16 mouse cellular contexts compared by ENCODE assay signal in the genomic region with DNA sequence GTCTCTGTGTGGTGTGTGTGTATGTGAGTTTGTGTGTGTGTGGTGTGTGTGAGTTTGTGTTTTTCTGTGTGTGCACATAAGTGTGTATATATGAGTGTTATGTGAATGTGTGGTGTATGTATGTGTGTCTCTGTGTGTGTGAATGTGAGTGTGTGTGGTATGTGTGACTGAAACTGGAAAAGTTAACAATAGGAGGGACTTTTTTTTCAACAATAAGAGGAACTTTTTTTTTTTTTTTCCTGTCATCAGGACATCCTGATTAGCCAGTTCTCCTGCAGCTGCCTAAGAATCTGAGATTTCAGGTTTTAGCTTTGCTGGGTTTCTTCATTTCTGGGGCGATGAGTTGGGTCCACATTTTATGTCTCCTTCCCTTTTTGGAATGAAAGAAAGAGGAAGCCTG. TPM values are rescaled to one million over a fixed set of nuclear protein-coding genes. Genes with fewer than 3 reads are reported as not detected.
DNase-seq lines count a peak whose midpoint lies in the region; ATAC-seq and TF ChIP-seq lines count a peak whose summit lies in the region.
"Had no signal": no experiment of that assay in that cellular context is flagged by ENCODE, and none has a peak within 500 bp of the region (broad histone marks: within the 10 kb centered on the region; RNA-seq: fewer than 3 reads in every experiment).

No protein-coding gene starts in this region.

- WGBS in forebrain, embryonic 10.5 days: 100% methylated on average over 1 of the region's 1 CpGs
- 92% methylated on average over 1 of the region's 1 CpGs for WGBS in forebrain, embryonic 11.5 days
- WGBS in kidney, adult 2 months: 46% methylated on average over 1 of the region's 1 CpGs
- 87% methylated on average over 1 of the region's 1 CpGs for WGBS in limb, embryonic 13.5 days

- H3K36me3 ChIP-seq in forebrain, embryonic 10.5 days (replicated peaks): no peaks in the 10 kb centered on the region
- H3K36me3 ChIP-seq in forebrain, embryonic 11.5 days (ENCODE audit: control insufficient read depth, insufficient read depth, low read length): no peaks in the 10 kb centered on the region
- H3K36me3 ChIP-seq in kidney, adult 2 months (ENCODE audit: control insufficient read depth, insufficient read depth, low read length): no peaks in the 10 kb centered on the region
- peaks cover 0 to 2% of the 10 kb centered on the region in 2 experiments for H3K36me3 ChIP-seq in CH12.LX (replicated peaks in 1 of 2; ENCODE audit: control insufficient read depth in 1 of 2, insufficient read depth in 1 of 2, low read length in 1 of 2)
- H3K36me3 ChIP-seq in limb, embryonic 13.5 days: no peaks in the 10 kb centered on the region
- H3K36me3 ChIP-seq: midbrain, embryonic 15.5 days; neural tube, embryonic 15.5 days had no signal

- in situ Hi-C loops in CH12.LX (cut with MboI; ENCODE audit: low pct_ligation_motif_present, low pct_unique_long_range_greater_than_20kb, low sequenced_read_pairs): no loop called here

- no peak for DNase-seq in forebrain, embryonic 10.5 days (ENCODE audit: extremely low spot score, low spot score)
- no peak for DNase-seq in forebrain, embryonic 11.5 days (ENCODE audit: low spot score)
- no peak for DNase-seq in kidney, adult 2 months
- no peak for DNase-seq in kidney, adult 8-10 months
- DNase-seq in CH12.LX (ENCODE audit: extremely low read depth): no peak
- DNase-seq in spleen, postnatal 36 days (ENCODE audit: low spot score in 2 of 2): no peak
- no peak for DNase-seq in right cerebral cortex, adult 2 months (ENCODE audit: low spot score in 2 of 2)
- DNase-seq: cerebellum, adult 9-10 months; lung, adult 18-20 months; thymus, postnatal 36 days had no signal

- no peak overlapping the region for H3K9ac ChIP-seq in forebrain, embryonic 11.5 days (ENCODE audit: low read length)
- no peak overlapping the region for H3K9ac ChIP-seq in CH12.LX (ENCODE audit: insufficient read depth, low read depth)
- no peak overlapping the region for H3K9ac ChIP-seq in limb, embryonic 13.5 days
- H3K9ac ChIP-seq: midbrain, embryonic 15.5 days; neural tube, embryonic 15.5 days had no signal

- TF ChIP-seq POLR2A in kidney, adult 2 months (IDR thresholded peaks at IDR 0.05; ENCODE audit: low read depth, low read length): no peak
- TF ChIP-seq POLR2A in CH12.LX (IDR thresholded peaks at IDR 0.05; ENCODE audit: low read depth, low read length): no peak

- no peak overlapping the region for H3K4me3 ChIP-seq in forebrain, embryonic 10.5 days
- no peak overlapping the region for H3K4me3 ChIP-seq in forebrain, embryonic 11.5 days (ENCODE audit: low read depth, low read length)
- H3K4me3 ChIP-seq in kidney, adult 2 months (ENCODE audit: insufficient read depth, low read depth, low read length): no peak overlapping the region
- no peak overlapping the region for H3K4me3 ChIP-seq in CH12.LX (replicated peaks in 1 of 3; ENCODE audit: low read depth in 2 of 3, low read length in 2 of 3, poor library complexity in 1 of 3)
- no peak overlapping the region for H3K4me3 ChIP-seq in limb, embryonic 13.5 days
- H3K4me3 ChIP-seq: midbrain, embryonic 15.5 days; neural tube, embryonic 15.5 days had no signal

- TF ChIP-seq CTCF in kidney, adult 2 months (conservative IDR thresholded peaks at IDR 0.05; ENCODE audit: insufficient read depth, insufficient read length, low read depth, low read length): no peak
- no peak for TF ChIP-seq CTCF in CH12.LX (conservative IDR thresholded peaks at IDR 0.05 in 1 of 2, IDR thresholded peaks at IDR 0.05 in 1 of 2; ENCODE audit: low read depth in 2 of 2, low read length in 2 of 2)

- H3K27me3 ChIP-seq in forebrain, embryonic 10.5 days (ENCODE audit: poor library complexity, severe bottlenecking): peaks cover 10% of the 10 kb centered on the region
- no peaks in the 10 kb centered on the region for H3K27me3 ChIP-seq in forebrain, embryonic 11.5 days (ENCODE audit: control insufficient read depth, insufficient read depth, low read length)
- H3K27me3 ChIP-seq in kidney, adult 2 months (replicated peaks; ENCODE audit: control insufficient read depth, insufficient read depth, low read length): no peaks in the 10 kb centered on the region
- H3K27me3 ChIP-seq in CH12.LX (replicated peaks): no peaks in the 10 kb centered on the region
- no peaks in the 10 kb centered on the region for H3K27me3 ChIP-seq in limb, embryonic 13.5 days
- H3K27me3 ChIP-seq: midbrain, embryonic 15.5 days; neural tube, embryonic 15.5 days had no signal

- 0 out of 2 replicates have a peak overlapping the region, but pooled peaks have one; percentile 3 for H3K27ac ChIP-seq in forebrain, embryonic 10.5 days
- no peak overlapping the region for H3K27ac ChIP-seq in forebrain, embryonic 11.5 days (ENCODE audit: low read depth, low read length)
- peak overlapping the region; percentile 49 for H3K27ac ChIP-seq in kidney, adult 2 months (ENCODE audit: insufficient read depth, low read depth, low read length)
- no peak overlapping the region for H3K27ac ChIP-seq in CH12.LX (ENCODE audit: insufficient read depth, low read depth)
- 0 out of 2 replicates have a peak overlapping the region, but pooled peaks have one; percentile 4 for H3K27ac ChIP-seq in limb, embryonic 13.5 days
- H3K27ac ChIP-seq: midbrain, embryonic 15.5 days; neural tube, embryonic 15.5 days had no signal

- dilution Hi-C loops in CH12.LX (cut with MboI; ENCODE audit: extremely low pct_ligation_motif_present, extremely low pct_unique_long_range_greater_than_20kb, low sequenced_read_pairs): no loop called here

- H3K9me3 ChIP-seq in forebrain, embryonic 10.5 days: peaks cover 3% of the 10 kb centered on the region; the same call in 1 of the 2 replicates
- peaks cover 3% of the 10 kb centered on the region; the same call in 1 of the 2 replicates for H3K9me3 ChIP-seq in forebrain, embryonic 11.5 days (ENCODE audit: control insufficient read depth, low read length)
- peaks cover 3% of the 10 kb centered on the region for H3K9me3 ChIP-seq in CH12.LX (replicated peaks; ENCODE audit: low read length)
- H3K9me3 ChIP-seq in limb, embryonic 13.5 days: 0 out of 2 replicates have a peak, but pooled peaks cover 3% of the 10 kb centered on the region
- H3K9me3 ChIP-seq: midbrain, embryonic 15.5 days; neural tube, embryonic 15.5 days had no signal

- no peak for TF ChIP-seq RAD21 in CH12.LX (IDR thresholded peaks at IDR 0.05; ENCODE audit: low read depth, low read length)

- no peak overlapping the region for H3K4me2 ChIP-seq in forebrain, embryonic 11.5 days (ENCODE audit: low read depth, low read length, severe bottlenecking)
- H3K4me2 ChIP-seq in CH12.LX (ENCODE audit: insufficient read depth, low read depth, poor library complexity, severe bottlenecking): no peak overlapping the region
- no peak overlapping the region for H3K4me2 ChIP-seq in limb, embryonic 13.5 days (replicated peaks)
- H3K4me2 ChIP-seq: midbrain, embryonic 15.5 days; neural tube, embryonic 15.5 days had no signal

- no peaks in the 10 kb centered on the region for H3K79me2 ChIP-seq in CH12.LX (replicated peaks; ENCODE audit: control insufficient read depth, extremely low read depth, insufficient read depth, poor library complexity, severe bottlenecking)

- ATAC-seq in forebrain, embryonic 11.5 days (replicated peaks; ENCODE audit: low FRiP score): no peak
- no peak for ATAC-seq in limb, embryonic 13.5 days (ENCODE audit: low FRiP score, low read depth)
- ATAC-seq: forebrain, embryonic 16.5 days; inflammation-experienced regulatory T-cells, adult 6 months; midbrain, embryonic 15.5 days had no signal

- no peak for TF ChIP-seq EP300 in CH12.LX (IDR thresholded peaks at IDR 0.05; ENCODE audit: low read length)

- H3K4me1 ChIP-seq in forebrain, embryonic 10.5 days: peaks cover 29% of the 10 kb centered on the region
- H3K4me1 ChIP-seq in forebrain, embryonic 11.5 days (replicated peaks; ENCODE audit: control insufficient read depth, insufficient read depth, low read length): peaks cover 9% of the 10 kb centered on the region; the same call in 1 of the 2 replicates
- peaks cover 14% of the 10 kb centered on the region for H3K4me1 ChIP-seq in kidney, adult 2 months (ENCODE audit: control insufficient read depth, insufficient read depth, low read length)
- H3K4me1 ChIP-seq in CH12.LX (ENCODE audit: control insufficient read depth in 1 of 2, insufficient read depth in 2 of 2): peaks cover 29 to 63% of the 10 kb centered on the region in 2 experiments
- peaks cover 26% of the 10 kb centered on the region for H3K4me1 ChIP-seq in limb, embryonic 13.5 days

TF ChIP-seq in CH12.LX, 34 proteins besides CTCF, POLR2A, EP300 and RAD21:
- TF ChIP-seq ZNF384 (IDR thresholded peaks at IDR 0.05; ENCODE audit: low read depth, low read length) (peak; percentile 75), MEF2A (IDR thresholded peaks at IDR 0.05; ENCODE audit: borderline replicate concordance, low read depth, low read length) (no peak)
TF ChIP-seq in CH12.LX: peak in this region for 1.

RNA-seq across cellular contexts. Expression of gene Tmem120b, which starts 11.4 kb away (rescaled TPM):
- polyA plus RNA-seq in forebrain, embryonic 10.5 days (2016; fragmentation: Nextera tagmentation; extraction: Ambion mirVana): 8.3 and 10.4 TPM in 2 replicates
- polyA plus RNA-seq in forebrain, embryonic 11.5 days (2014; fragmentation: Nextera tagmentation; extraction: Ambion mirVana): 7.3 and 9.3 TPM in 2 replicates
- polyA plus RNA-seq in kidney, adult 2 months (2012; rRNA removed): 9.9 and 12.7 TPM in 2 replicates
- total RNA-seq in CH12.LX (2012; rRNA removed) (6.1 and 8.0 TPM in 2 replicates), CH12.LX (2014; rRNA removed) (4.6 and 4.8 TPM in 2 replicates)
- 4.5 and 6.2 TPM in 2 replicates for polyA plus RNA-seq in CH12.LX (2012; ENCODE audit: insufficient read length, low read depth)
- polyA plus RNA-seq in limb, embryonic 13.5 days (2015; fragmentation: Nextera tagmentation; extraction: Ambion mirVana): 16.7 and 19.1 TPM in 2 replicates

RNA-seq across cellular contexts. Expression of gene Morn3, which starts 32.8 kb away (rescaled TPM):
- polyA plus RNA-seq in forebrain, embryonic 10.5 days (2016; fragmentation: Nextera tagmentation; extraction: Ambion mirVana): 0.26 and 0.33 TPM in 2 replicates
- polyA plus RNA-seq in forebrain, embryonic 11.5 days (2014; fragmentation: Nextera tagmentation; extraction: Ambion mirVana): not detected in 2 replicates
- polyA plus RNA-seq in kidney, adult 2 months (2012; rRNA removed): 0.06 and 0.08 TPM in 2 replicates
- not detected in 2 replicates for total RNA-seq in CH12.LX (2012; rRNA removed)
- not detected in 2 replicates for total RNA-seq in CH12.LX (2014; rRNA removed)
- not detected in 2 replicates for polyA plus RNA-seq in CH12.LX (2012; ENCODE audit: insufficient read length, low read depth)
- 0.92 TPM in 1 of 2 replicates, not detected in the other for polyA plus RNA-seq in limb, embryonic 13.5 days (2015; fragmentation: Nextera tagmentation; extraction: Ambion mirVana)
- total RNA-seq: gastrocnemius, postnatal 4 days had no signal
- polyA plus RNA-seq: forebrain, embryonic 16.5 days; midbrain, embryonic 15.5 days had no signal

RNA-seq across cellular contexts. Expression of gene Rhof, which starts 52.9 kb away (rescaled TPM):
- polyA plus RNA-seq in forebrain, embryonic 10.5 days (2016; fragmentation: Nextera tagmentation; extraction: Ambion mirVana): 1.2 and 1.5 TPM in 2 replicates
- 1.2 and 1.9 TPM in 2 replicates for polyA plus RNA-seq in forebrain, embryonic 11.5 days (2014; fragmentation: Nextera tagmentation; extraction: Ambion mirVana)
- polyA plus RNA-seq in kidney, adult 2 months (2012; rRNA removed): 12.1 and 13.4 TPM in 2 replicates
- total RNA-seq in CH12.LX (2012; rRNA removed) (46.5 and 56.9 TPM in 2 replicates), CH12.LX (2014; rRNA removed) (32.6 and 33.6 TPM in 2 replicates)
- polyA plus RNA-seq in CH12.LX (2012; ENCODE audit: insufficient read length, low read depth): 38.2 and 45.4 TPM in 2 replicates
- 3.7 and 4.6 TPM in 2 replicates for polyA plus RNA-seq in limb, embryonic 13.5 days (2015; fragmentation: Nextera tagmentation; extraction: Ambion mirVana)

Comparison
In these comparisons a context has a peak if more than half of its experiments do, and no peak if none do; other contexts are left out.
1. H3K27ac ChIP-seq: peak in forebrain, embryonic 10.5 days (single experiment), kidney, adult 2 months (single experiment) and limb, embryonic 13.5 days (single experiment); none in forebrain, embryonic 11.5 days (single experiment) and CH12.LX (single experiment).